Mouse (Mus musculus): Measurements from ENCODE around the gene Thsd4. TPM values are rescaled to one million over a fixed set of nuclear protein-coding genes. Genes with fewer than 3 reads are reported as not detected.

Gene Thsd4
- polyA plus RNA-seq, 1 experiment, result 5.9 TPM

- no peak for DNase-seq
- Histone ChIP-seq H3K27ac (ENCODE audit: insufficient read depth, low read depth, low read length) (no peak overlapping the region), H3K4me3 (ENCODE audit: insufficient read depth, low read depth, low read length) (no peak overlapping the region), H3K4me1 (ENCODE audit: control insufficient read depth, insufficient read depth, low read length) (no peaks in the 10 kb centered on the region), H3K36me3 (ENCODE audit: control insufficient read depth, insufficient read depth, low read length) (no peaks in the 10 kb centered on the region), H3K27me3 (replicated peaks; ENCODE audit: control insufficient read depth, insufficient read depth, low read length) (no peaks in the 10 kb centered on the region)
- TF ChIP-seq CTCF (conservative IDR thresholded peaks at IDR 0.05; ENCODE audit: insufficient read depth, insufficient read length, low read depth, low read length) (no peak), POLR2A (IDR thresholded peaks at IDR 0.05; ENCODE audit: low read depth, low read length) (no peak)
- 97% methylated on average over 2 of the region's 2 CpGs for WGBS
Observed at GRCm38 (mm10) chr9:60220431-60220830, 301.4 kb downstream of the Thsd4 start.

GRCm38 (mm10) chr9:60218396-60218795 is 303.4 kb downstream of the Thsd4 start:
- TF ChIP-seq POLR2A (IDR thresholded peaks at IDR 0.05; ENCODE audit: low read depth, low read length) (no peak), CTCF (conservative IDR thresholded peaks at IDR 0.05; ENCODE audit: insufficient read depth, insufficient read length, low read depth, low read length) (no peak)
- DNase-seq, result no peak
- Histone ChIP-seq H3K36me3 (ENCODE audit: control insufficient read depth, insufficient read depth, low read length) (no peaks in the 10 kb centered on the region), H3K27ac (ENCODE audit: insufficient read depth, low read depth, low read length) (no peak overlapping the region), H3K4me3 (ENCODE audit: insufficient read depth, low read depth, low read length) (no peak overlapping the region), H3K27me3 (replicated peaks; ENCODE audit: control insufficient read depth, insufficient read depth, low read length) (no peaks in the 10 kb centered on the region), H3K4me1 (ENCODE audit: control insufficient read depth, insufficient read depth, low read length) (no peaks in the 10 kb centered on the region)
- WGBS, result 48% methylated on average over 6 of the region's 6 CpGs

GRCm38 (mm10) chr9:60216029-60216428 is 305.8 kb downstream of the Thsd4 start:
- H3K4me3 ChIP-seq (ENCODE audit: insufficient read depth, low read depth, low read length), result no peak overlapping the region
- no peaks in the 10 kb centered on the region for H3K36me3 ChIP-seq (ENCODE audit: control insufficient read depth, insufficient read depth, low read length)
- WGBS, result 86% methylated on average over 6 of the region's 6 CpGs
- DNase-seq, result no peak
- H3K4me1 ChIP-seq (ENCODE audit: control insufficient read depth, insufficient read depth, low read length), result no peaks in the 10 kb centered on the region
- no peak for TF ChIP-seq CTCF (conservative IDR thresholded peaks at IDR 0.05; ENCODE audit: insufficient read depth, insufficient read length, low read depth, low read length)
- TF ChIP-seq POLR2A (IDR thresholded peaks at IDR 0.05; ENCODE audit: low read depth, low read length), result no peak
- H3K27ac ChIP-seq (ENCODE audit: insufficient read depth, low read depth, low read length), result no peak overlapping the region
- no peaks in the 10 kb centered on the region for H3K27me3 ChIP-seq (replicated peaks; ENCODE audit: control insufficient read depth, insufficient read depth, low read length)

- no peak for TF ChIP-seq CTCF (conservative IDR thresholded peaks at IDR 0.05; ENCODE audit: insufficient read depth, insufficient read length, low read depth, low read length)
- no peak for TF ChIP-seq POLR2A (IDR thresholded peaks at IDR 0.05; ENCODE audit: low read depth, low read length)
- no peak for DNase-seq
Observed at GRCm38 (mm10) chr9:60213111-60213510, 308.7 kb downstream of the Thsd4 start.

GRCm38 (mm10) chr9:60208843-60209242 is 313.0 kb downstream of the Thsd4 start:
- WGBS, result 96% methylated on average over 1 of the region's 1 CpGs
- TF ChIP-seq POLR2A (IDR thresholded peaks at IDR 0.05; ENCODE audit: low read depth, low read length) (no peak), CTCF (conservative IDR thresholded peaks at IDR 0.05; ENCODE audit: insufficient read depth, insufficient read length, low read depth, low read length) (no peak)
- no peaks in the 10 kb centered on the region for H3K36me3 ChIP-seq (ENCODE audit: control insufficient read depth, insufficient read depth, low read length)
- H3K27ac ChIP-seq (ENCODE audit: insufficient read depth, low read depth, low read length), result no peak overlapping the region
- H3K27me3 ChIP-seq (replicated peaks; ENCODE audit: control insufficient read depth, insufficient read depth, low read length), result no peaks in the 10 kb centered on the region
- H3K4me1 ChIP-seq (ENCODE audit: control insufficient read depth, insufficient read depth, low read length), result peaks cover 3% of the 10 kb centered on the region; the same call in 1 of the 2 replicates
- no peak for DNase-seq
- H3K4me3 ChIP-seq (ENCODE audit: insufficient read depth, low read depth, low read length), result no peak overlapping the region

More at GRCm38 (mm10) chr9:60213111-60213510, 308.7 kb downstream of the Thsd4 start:
- no peaks in the 10 kb centered on the region for H3K27me3 ChIP-seq (replicated peaks; ENCODE audit: control insufficient read depth, insufficient read depth, low read length)
- H3K27ac ChIP-seq (ENCODE audit: insufficient read depth, low read depth, low read length), result no peak overlapping the region
- H3K4me1 ChIP-seq (ENCODE audit: control insufficient read depth, insufficient read depth, low read length), result no peaks in the 10 kb centered on the region
- H3K36me3 ChIP-seq (ENCODE audit: control insufficient read depth, insufficient read depth, low read length), result no peaks in the 10 kb centered on the region
- 71% methylated on average over 1 of the region's 1 CpGs for WGBS
- no peak overlapping the region for H3K4me3 ChIP-seq (ENCODE audit: insufficient read depth, low read depth, low read length)

GRCm38 (mm10) chr9:60203141-60203540 is 318.7 kb downstream of the Thsd4 start:
- Histone ChIP-seq H3K36me3 (ENCODE audit: control insufficient read depth, insufficient read depth, low read length) (no peaks in the 10 kb centered on the region), H3K27ac (ENCODE audit: insufficient read depth, low read depth, low read length) (no peak overlapping the region), H3K4me3 (ENCODE audit: insufficient read depth, low read depth, low read length) (no peak overlapping the region), H3K27me3 (replicated peaks; ENCODE audit: control insufficient read depth, insufficient read depth, low read length) (no peaks in the 10 kb centered on the region), H3K4me1 (ENCODE audit: control insufficient read depth, insufficient read depth, low read length) (peaks cover 3% of the 10 kb centered on the region; the same call in 1 of the 2 replicates)
- DNase-seq, result no peak
- TF ChIP-seq CTCF (conservative IDR thresholded peaks at IDR 0.05; ENCODE audit: insufficient read depth, insufficient read length, low read depth, low read length) (no peak), POLR2A (IDR thresholded peaks at IDR 0.05; ENCODE audit: low read depth, low read length) (no peak)
- 70% methylated on average over 7 of the region's 7 CpGs for WGBS

- WGBS, result 86% methylated on average over 2 of the region's 2 CpGs
- Histone ChIP-seq H3K4me1 (ENCODE audit: control insufficient read depth, insufficient read depth, low read length) (peaks cover 3% of the 10 kb centered on the region; the same call in 1 of the 2 replicates), H3K4me3 (ENCODE audit: insufficient read depth, low read depth, low read length) (no peak overlapping the region), H3K27ac (ENCODE audit: insufficient read depth, low read depth, low read length) (no peak overlapping the region), H3K27me3 (replicated peaks; ENCODE audit: control insufficient read depth, insufficient read depth, low read length) (no peaks in the 10 kb centered on the region), H3K36me3 (ENCODE audit: control insufficient read depth, insufficient read depth, low read length) (no peaks in the 10 kb centered on the region)
- TF ChIP-seq POLR2A (IDR thresholded peaks at IDR 0.05; ENCODE audit: low read depth, low read length) (no peak), CTCF (conservative IDR thresholded peaks at IDR 0.05; ENCODE audit: insufficient read depth, insufficient read length, low read depth, low read length) (no peak)
- no peak for DNase-seq
Observed at GRCm38 (mm10) chr9:60200436-60200835, 321.4 kb downstream of the Thsd4 start.
